Mouse (Mus musculus) megakaryocyte, adult 5-6 weeks (primary cell): ENCODE measurements around the gene Pikfyve. TPM values are rescaled to one million over a fixed set of nuclear protein-coding genes. Genes with fewer than 3 reads are reported as not detected.

Experiments
- ATAC-seq: 2 replicates; pipeline ENCODE4 v1.8.0; 2016; ENCODE audit warnings: mild to moderate bottlenecking, inconsistent platforms; ENCODE audit not compliant: poor library complexity, severe bottlenecking
- total RNA-seq, 2 experiments: library from RNA; stranded (forward) in 1 of 2; stranded (reverse) in 1 of 2; fragments of 153-499, 151-499 nt in 1 of 2; fragments of 221-1000, 200-1000 nt in 1 of 2; gene quantifications; 2 replicates each; pipeline versions ENCODE4 v1.2.3 to v1.2.4; 2015 to 2017

Pikfyve gene
- 30.0 and 31.5 TPM in 2 replicates for total RNA-seq (2015)
- total RNA-seq (2017): 40.2 and 46.2 TPM in 2 replicates

DNA sequence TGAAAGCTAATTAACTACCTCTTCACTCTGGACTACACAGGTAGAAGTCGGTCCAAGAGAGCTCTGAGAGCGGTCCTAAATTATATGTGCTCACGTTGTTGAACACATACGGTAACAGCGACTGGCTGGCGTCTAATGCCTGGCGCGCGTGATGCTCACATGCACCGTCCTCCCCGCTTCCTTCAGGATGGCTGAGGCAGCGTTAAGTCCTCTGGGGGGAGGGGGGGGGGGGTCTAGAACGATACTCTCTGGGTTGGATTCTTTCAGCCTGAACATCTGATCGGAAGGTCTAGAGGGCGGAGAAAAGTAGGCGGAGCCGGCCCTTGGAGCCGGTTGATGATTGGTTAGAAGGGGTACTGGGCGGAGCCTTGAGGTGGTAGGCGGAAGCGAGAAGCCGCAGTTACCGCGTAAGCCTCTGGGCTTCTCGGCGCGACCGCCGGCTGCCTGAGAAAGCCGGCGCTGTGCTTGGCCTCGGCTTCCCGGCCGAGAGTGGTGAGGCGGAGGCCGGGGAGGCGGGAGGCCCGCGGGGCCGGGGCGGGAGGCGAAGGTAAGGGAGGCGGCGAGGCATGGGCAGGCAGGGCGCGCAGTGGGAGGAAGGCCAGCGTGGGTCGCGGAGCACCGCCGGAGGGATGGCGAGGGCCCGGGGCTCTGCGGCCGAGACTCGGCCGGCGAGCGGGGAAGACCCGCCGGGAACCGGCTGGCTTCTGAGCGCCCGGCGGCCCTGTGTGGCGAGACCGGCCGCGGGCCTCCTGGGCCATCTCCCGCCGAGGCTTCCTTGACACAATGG, at the start of gene Pikfyve, which contains the start of gene Idh1:
Pikfyve (plus strand) TSS at position 397 of the 787 bp plus-strand sequence.
Idh1 (minus strand) TSS at position 214 of the 787 bp plus-strand sequence.
- ATAC-seq: peak; percentile 98

DNA sequence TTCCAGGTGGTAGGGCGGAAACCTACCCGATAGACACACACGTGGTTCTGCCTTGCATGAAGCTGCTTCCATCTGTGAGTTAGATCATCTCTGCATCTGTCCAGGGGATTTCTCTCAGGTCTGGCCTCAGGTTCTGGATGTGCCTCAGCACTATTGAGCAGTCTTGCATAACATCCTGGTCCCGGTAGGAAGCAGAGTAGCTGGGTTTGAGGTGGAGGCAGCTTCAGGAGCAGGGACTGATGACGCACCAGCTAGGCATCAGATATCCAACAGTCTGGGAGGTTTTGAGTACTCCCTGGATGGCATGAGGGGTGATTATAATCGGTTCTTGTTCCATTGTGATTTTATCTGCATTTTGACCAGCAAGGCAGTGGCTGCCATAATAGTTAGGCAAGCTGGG, 48.9 kb upstream of the Pikfyve start:
- no peak for ATAC-seq

DNA sequence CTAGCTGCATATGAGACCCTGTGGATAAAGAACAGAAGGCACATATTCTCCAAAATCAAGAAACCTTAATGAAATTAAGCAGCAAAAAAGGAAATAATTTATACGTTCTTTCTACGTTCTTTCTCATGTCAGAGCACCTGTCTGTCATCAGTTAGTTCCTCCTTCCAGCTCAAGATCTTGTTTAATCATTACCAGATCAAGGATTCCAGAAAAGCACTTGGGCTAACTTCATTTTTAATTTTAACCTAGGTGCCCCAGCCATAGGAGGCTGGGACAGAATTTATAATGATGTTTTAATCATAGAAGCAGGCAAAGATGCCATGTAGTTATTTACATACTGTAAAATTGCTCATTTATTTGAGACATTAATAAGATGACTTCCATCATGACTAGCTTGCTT, 41.7 kb upstream of the Pikfyve start:
- ATAC-seq: no peak

DNA sequence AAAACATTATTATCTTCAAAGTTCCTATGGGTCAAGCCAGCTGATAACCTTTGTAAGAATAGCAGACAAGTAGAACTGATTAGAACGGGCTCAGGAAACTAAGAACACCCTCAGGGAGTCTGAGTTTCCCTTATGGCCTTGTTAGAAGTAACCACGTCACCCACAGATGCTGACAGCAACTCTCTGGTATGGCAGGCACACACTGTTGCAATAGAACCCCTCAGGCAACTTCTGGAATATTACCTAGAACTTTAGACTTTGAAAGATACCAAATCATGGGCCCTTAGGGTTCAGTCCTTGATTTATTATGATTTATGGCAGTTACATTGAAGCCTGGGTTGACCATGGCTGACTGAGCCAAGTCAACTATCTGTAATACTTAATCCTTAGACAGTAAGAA, 39.9 kb upstream of the Pikfyve start:
- ATAC-seq: no peak

DNA sequence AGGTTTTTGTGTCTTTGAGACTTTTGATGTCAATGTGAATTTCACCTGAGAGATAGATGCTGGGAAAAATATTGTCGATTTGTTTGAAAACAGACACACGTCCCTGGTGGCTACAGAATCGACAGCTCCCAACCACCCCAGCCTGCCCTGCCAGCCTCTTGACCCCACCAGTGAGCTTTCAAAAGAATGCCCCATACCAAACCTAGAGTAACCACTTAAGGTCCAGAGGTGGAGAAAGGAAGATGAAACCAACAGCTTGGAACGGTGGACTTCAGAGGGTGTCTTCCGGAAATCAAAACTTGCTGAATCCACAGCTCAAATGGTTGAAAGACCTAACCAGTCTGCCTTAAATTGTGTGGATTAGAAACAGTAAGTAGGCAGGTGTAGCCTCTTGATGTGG, 39.2 kb upstream of the Pikfyve start:
- ATAC-seq: no peak

DNA sequence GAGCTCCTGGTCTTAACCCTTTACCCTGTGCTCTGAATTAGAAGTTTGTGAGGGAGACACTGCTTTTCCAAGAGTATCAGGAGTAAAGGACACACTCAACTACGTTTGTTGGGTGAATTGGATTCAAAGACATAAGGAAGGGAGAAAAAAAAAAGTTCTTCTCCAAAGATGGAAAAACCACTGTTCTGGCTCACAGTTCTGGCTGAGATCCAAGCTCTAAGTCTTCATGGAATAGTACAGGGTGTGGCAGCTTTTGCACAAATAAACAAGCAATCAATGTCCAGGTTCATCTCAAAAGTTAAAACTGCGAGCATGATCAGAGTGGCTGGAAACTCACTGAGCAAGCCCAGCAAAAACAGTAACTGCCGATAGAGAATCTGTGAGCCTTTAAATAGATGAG, 38.5 kb upstream of the Pikfyve start:
- ATAC-seq: no peak

DNA sequence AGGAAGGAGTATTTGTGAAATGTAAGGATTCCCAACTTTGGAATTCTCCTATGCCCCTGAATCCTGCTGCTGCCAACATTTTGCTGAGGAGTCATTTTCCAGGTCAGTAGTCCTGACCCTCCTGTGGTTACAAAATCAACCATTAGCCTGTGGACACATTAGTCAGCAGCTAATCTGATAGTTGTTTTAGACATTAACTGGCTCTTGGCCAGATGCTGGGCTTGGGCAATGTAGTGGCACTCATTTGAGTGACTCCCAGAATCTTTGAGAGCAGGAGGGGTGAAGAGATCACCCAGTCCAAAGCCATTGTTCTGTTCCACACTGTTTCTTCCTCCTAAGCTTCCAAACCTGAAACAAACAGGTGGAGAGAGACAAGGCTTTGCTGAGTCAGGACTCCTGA, 31.7 kb upstream of the Pikfyve start:
- ATAC-seq: no peak

DNA sequence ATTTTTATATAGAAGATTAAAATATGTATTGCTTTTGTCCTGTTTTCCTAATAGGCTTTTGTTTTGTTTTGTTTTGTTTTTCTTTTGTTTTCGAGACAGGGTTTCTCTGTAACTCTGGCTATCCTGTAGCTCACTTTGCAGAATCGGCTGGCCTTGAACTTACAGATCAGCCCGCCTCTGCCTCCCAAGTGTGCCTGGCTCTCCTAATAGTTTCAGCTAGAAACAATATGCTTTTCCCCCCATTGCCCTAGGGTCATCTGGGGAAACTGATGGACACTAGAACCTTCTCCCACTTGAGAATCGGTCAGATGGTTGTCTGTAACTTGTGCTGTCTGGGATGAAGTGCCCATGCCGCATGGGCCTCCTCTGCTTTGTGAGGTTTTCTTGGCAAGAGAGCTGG, 30.4 kb upstream of the Pikfyve start:
- ATAC-seq: no peak

DNA sequence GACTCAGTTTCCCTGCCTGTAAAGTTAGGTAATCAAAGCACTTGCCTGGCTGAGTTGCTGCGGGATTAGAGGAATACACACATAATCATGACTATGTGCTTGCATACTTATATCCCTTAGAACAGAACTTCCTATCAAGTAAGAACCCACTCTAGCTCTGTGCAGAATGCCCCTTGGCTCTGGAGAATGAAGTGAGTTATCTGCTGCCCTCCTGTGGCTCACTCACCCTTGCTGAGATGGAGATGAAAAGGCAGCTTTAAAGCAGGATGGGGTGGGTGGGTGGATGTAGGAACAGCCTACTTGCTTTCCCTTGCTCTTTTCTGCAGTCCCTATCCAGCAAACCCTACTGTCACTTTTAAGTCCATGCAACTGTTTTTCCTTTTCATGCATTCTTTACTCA, 24.3 kb upstream of the Pikfyve start:
- no peak for ATAC-seq

DNA sequence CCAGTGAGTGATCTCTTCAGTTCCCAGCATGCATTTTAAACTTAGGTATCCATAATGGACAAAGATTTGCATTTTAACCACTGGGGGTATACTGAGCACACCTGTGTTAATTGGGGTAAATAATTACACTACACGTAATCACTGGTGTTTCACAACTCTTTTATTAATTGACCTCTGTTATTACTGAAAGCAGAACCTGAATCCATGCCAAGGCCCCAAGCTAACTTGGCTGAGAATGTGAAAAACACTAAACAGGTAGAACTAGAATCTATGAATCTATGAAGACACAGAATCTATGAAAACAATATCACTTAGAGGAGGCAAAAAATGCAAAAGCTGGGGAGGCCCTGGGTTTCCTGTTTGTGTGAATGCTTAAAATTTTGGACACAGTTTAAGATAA, 19.0 kb upstream of the Pikfyve start:
- no peak for ATAC-seq

DNA sequence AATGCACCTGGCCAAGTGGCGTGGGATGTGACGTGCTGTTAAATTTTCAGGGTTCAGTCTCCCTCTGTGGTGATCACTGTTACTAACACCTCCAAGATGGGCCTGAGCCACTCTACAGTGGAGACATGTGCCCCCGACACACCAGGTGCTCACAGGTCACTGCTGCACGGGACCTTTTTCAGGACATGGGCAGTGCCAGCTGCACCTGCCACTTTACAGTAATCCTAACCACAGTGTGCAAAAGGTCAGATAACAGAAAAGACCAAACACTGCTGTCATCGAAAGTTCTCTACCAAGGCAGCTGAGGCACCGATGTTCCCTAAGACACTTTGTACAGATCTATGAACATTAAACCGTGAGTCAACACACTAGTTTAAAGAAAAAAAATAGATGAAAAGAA, 16.9 kb upstream of the Pikfyve start:
- ATAC-seq: no peak

DNA sequence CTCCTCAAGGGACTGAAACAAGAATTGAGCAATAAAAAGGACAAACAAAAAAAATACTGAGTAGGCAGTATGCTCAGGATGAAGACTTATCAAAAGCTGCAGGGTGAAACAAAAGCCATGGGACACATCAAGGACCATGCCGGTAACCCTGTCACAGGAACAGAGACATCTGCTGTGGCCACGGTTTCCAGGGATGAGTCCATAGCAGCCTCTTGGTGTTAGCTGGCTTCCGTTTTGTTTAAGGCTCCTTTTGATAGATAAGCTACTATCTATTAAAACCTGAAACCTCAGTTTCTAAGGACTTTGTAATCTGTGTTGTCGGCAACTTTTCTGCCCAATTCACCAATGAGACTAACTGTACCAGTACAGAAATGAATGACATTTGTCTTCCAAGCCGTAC, 16.5 kb upstream of the Pikfyve start:
- no peak for ATAC-seq

DNA sequence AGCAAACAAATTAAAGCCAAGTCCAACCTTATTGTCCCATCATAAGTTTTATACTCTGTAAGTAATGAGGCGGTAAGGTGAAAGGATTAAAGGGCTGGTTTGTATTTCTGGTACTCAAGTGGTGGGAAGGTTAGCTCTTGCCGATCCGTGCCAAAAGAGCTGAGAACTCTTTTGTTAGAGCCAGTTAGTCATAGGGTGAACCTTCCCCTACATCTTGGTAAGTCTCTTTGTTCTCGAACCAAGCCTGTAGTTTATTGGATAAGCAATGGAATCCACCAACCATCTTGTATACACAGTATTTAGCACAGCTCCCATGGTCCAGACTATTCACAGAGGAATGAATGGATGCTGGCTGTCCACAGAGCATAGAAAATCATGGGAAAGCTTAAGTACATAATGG, 14.9 kb upstream of the Pikfyve start:
- no peak for ATAC-seq

DNA sequence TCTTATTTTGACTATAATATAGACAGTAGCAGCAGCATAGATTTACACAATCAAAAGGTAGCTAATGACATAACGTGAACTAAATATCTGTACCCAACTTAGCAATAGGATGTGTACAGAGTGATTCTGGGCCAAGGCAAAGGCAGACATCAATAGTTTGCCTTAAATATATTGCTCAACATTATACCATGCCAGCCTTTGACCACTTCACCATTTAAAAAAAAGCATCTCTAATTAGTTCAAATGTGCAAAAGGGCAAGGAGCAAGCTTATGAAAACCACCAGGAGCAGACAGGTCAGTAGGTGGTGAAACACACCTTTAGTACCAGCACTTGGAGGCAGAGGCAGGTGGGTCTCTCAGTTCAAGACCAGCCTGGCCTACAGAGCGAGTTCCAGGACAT, 12.8 kb upstream of the Pikfyve start:
- no peak for ATAC-seq

DNA sequence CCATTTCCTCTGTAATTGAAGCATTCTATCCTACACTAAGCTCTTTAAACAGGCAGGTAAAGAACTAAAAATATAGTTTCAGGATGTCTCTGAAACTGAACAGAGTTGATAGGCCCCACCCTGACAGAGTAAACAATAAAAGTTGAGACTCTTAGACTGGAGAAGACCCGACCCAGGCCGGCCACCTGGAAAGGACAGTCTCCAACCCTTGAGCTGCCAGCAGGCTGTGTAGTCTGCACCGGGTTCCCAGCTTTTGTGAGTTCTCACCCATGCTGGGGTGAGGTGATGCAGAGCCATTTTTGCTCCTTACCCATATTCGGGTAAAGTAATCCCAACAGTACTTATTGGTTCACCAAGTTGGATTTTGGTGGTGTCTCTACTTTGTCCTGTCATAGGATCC, 10.3 kb upstream of the Pikfyve start:
- ATAC-seq: no peak

DNA sequence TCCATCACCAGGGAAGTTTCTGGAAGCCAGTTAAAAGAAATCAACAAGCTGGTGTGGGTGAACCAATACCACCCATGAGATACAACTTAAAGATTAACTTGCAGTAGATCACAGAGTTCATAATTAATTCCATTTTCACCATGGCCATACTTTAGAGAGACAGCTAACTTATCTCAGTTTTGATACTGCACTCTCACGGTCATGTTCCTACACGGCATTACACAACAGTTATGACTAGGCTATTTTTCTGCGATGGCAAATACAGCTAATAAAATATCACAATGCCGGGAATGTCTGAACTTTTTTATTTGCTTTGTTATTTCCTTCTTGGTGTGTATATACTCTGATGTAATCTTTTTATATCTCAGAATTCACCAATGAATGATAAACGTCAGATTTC, 9.6 kb upstream of the Pikfyve start:
- ATAC-seq: no peak

DNA sequence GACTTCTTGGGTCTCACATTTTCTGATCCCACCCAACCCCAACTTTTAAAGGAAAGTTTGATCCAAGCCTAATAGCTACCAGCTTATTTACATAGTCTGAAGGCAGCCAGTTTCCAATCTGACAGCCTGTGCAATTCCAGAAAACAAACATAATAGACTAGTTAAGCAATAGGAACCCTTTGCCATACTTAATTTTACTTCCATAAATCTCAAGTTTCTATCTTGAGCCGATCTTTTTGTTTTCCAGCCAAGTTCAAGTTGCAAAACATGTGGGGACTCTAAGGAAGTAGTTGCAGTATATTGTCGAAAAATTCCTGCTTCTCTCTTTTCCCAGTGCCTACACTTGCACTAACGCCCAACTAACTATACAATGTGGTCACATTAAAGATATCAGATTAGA, 9.0 kb upstream of the Pikfyve start:
- 0 out of 2 replicates have a peak, but pooled peaks have one; percentile 6 for ATAC-seq

DNA sequence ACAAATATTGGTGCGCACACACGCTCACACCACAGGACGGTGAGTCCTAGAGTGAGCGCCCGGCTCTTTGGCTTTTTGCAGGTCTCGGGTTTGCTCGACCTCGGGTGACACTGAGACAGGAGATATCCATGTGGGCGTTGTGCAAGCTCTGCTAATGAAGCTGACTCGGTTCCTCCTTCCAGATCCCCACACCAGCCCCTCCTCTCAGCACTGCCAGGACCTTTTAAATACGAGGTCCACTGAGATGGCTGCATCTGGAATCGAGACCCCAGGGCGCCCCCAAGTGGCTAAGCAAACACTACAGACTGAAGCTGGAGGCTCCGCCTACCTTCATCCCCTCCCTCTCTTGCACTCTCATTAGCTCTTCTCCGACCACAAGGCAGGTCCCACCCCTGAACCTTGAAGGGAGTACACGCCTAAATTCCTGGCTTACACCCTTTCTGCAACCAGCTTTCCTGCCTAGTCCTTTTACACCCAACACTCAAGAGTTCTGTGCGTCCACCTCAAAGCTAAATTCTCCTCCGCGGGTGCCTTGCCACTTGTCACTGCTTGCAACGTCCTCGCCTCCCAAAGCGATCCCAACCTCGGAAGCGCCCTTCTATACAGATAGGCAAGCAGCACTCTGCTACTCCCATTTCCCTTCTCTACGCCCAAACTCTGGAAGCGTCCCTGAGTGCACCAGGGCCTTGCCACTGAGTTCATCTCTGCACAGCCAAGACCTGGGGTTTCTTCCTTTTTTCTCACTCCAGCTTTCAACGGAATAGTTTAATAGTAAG, 8.2 kb upstream of the Pikfyve start:
- peak; percentile 79 for ATAC-seq

DNA sequence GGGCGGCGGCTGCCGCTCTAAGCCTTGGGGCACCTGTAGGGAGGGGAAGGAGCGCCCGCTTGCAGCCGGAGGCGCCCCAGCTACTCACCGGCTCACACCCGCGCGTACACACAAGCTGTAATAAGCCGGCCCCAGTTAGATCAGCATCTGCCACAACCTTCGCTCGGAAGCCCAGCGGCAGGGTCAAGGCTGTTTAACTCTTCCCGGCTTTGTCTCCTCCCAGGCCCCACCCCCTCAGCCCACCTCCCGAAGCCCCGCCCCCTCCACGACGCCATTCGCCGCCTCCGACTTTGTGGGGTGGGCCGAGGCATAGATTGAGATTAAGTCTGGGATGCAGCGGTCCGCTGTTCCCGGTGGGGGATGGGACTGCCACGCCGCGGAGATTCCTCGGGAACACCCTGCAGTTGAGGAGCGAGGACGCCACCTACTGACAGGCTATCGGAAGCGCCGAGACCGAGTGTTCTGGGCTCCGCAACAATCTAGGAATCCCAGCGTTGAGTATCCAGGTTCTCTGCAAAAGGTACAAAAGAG, 7.5 kb upstream of the Pikfyve start:
- ATAC-seq: peak; percentile 67

DNA sequence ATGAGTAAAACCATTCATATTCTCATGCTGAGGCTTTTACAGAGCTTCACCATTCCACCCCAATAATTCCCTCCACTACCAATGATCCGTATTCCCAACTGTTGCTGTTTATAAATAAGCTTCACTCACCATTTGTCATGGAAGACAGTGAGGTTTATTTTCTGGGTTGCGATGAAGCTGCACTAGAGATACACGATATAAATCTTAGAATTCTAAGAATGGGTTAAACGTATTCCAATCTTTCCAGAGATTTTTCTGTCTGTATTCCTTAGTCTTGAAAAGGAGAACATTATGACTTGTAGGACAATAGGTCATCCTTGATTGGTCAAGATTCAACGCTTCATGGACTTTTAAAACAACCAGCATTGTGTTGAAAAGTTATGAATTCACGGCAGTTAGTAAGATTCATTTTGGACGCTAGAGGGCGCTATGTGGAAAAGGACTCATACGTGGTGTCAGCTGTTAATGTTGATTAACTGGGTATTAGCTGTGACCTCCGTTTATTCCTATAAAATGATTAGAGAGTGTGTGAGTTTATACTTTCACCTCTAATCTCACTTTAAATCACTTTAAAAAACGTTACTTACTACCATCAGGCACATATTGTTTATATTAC, 6.7 kb upstream of the Pikfyve start:
- 0 out of 2 replicates have a peak, but pooled peaks have one; percentile 13 for ATAC-seq

DNA sequence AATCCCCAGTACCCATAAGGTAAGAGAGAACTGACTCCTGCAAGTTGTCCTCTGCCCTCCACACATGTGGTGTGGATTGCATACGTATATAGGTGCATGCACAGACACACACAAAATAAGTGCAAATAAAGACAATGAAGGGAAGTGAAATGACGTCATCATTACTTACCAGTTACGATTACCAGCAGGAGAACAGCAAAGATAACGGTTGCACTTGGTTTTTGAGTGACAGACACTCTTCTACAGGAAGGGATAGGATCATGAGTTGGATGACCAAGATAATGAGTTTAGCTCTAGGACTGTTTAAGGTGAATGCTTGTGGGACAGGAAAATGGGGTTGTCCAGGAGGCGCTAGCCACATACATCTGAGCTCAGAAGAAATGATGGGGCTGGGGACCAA, 5.0 kb upstream of the Pikfyve start:
- ATAC-seq: no peak
